Mouse (Mus musculus): ENCODE data around the gene Mta3.
"Not testable (repeated sequence)": the region's sequence is repeated elsewhere in the genome, so short reads cannot be mapped to it uniquely, and the experiment has no call there.

The Mta3 gene

GRCm38 (mm10) chr17:83858413-83858812, 152.4 kb downstream of the Mta3 start:
- no peak for DNase-seq

- DNase-seq, result no peak
These were observed 153.7 kb downstream of the Mta3 start for GRCm38 (mm10) chr17:83859639-83860038.

- DNase-seq, result no peak
These were observed 154.3 kb downstream of the Mta3 start for GRCm38 (mm10) chr17:83860224-83860623.

GRCm38 (mm10) chr17:83860968-83861367, 155.0 kb downstream of the Mta3 start:
- not testable (repeated sequence) for DNase-seq

- peak; percentile 94 for DNase-seq
These were observed 155.6 kb downstream of the Mta3 start for GRCm38 (mm10) chr17:83861444-83862133.

GRCm38 (mm10) chr17:83862134-83862881, 156.3 kb downstream of the Mta3 start:
- no peak for DNase-seq

- no peak for DNase-seq
These were observed 159.4 kb downstream of the Mta3 start for GRCm38 (mm10) chr17:83865366-83865765.

GRCm38 (mm10) chr17:83866582-83866981, 160.6 kb downstream of the Mta3 start:
- DNase-seq, result no peak

GRCm38 (mm10) chr17:83870385-83870784, 164.4 kb downstream of the Mta3 start:
- no peak for DNase-seq

Data from kidney, adult 11 months (tissue).